Mouse (Mus musculus) G1E-ER4 (cell line): ENCODE results near the gene Gm10638. TPM values are rescaled to one million over a fixed set of nuclear protein-coding genes. Genes with fewer than 3 reads are reported as not detected.

Experiments
- GATA1 ChIP-seq: IDR thresholded peaks from one replicate; pipeline ENCODE4 v1.8.0; 2012; ENCODE audit warnings: low read length, inconsistent platforms
- polyA plus RNA-seq: library from polyadenylated mRNA; stranded (reverse); fragments of >175 nt; gene quantifications from 2 replicates; pipeline ENCODE4 v1.2.3, GENCODE M21; 2012

The Gm10638 gene
- polyA plus RNA-seq, 1 experiment: 0.82 TPM

DNA sequence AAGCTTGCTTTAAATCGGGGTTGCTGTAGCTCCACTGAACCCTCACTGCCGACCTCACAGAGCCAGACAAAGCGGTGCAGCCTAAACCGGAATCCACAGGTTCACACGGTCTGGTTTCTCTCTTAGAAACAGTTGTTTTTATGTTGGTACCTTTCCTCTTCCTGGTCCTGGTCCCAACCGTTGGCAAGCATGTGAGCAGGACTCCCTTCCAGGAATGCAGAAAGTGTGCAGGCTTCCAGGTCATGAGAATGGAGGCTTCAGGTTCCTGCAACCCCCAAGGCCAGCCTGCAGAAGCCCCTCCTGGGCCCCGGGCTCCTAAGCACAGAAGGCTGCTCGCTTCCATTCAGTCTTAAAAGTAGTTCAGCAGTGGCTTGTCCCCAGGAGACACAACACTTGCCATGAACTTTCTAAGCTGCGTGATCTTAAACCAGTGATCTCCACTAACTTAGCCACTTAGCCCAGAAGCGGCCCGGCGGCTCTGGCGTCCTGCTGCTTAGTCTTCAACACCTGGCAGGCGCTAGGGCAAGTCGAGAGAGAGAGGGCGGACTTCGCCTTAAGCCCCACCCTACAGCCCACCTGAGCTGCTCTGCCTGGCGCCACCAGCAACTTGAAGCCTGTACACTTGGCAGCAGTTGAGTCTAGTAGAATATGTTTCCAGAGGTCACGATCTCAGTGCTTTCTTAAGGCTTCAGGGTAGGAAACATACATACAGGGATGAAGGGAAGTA is 17.1 kb upstream of the Gm10638 start:
- TF ChIP-seq GATA1: no peak

DNA sequence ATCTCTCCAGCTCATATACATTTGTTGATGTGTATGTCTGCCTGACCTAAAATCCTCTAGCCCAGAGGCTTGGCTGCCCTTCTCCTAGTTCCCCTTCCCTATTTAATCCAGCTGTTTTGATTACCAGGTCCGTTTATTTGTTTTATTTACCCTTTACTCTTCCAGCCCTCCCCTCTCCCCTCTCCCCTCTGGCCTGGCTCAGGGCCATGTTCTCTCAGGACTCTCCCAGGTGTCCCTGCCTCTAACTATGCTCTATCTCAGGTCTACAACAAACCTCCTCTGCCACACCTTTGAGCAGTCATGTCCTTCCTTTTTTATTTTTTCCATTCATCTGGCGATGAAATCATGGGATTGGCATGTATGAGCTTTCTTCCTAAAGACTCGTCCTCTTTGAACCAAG is 15.2 kb upstream of the Gm10638 start:
- TF ChIP-seq GATA1: no peak

DNA sequence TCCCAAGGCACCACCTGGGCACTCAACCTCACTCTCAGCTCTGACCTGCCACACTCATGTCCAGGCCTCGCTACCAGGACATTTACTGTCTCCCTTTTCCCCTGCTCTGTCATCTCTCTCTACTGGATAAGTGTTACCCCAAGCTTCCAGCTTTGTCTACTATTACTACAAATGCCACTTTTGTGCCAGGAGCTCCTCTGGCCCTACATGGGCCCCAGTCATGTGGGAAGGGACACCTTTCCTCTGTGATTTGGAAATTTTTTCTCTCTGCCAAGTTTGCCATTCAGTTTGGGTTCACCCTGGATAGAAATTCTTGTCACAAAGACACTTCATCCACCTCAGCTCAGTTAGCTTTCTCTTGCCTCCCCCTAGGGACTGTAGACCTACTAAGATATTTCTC is 14.6 kb upstream of the Gm10638 start:
- TF ChIP-seq GATA1: no peak

DNA sequence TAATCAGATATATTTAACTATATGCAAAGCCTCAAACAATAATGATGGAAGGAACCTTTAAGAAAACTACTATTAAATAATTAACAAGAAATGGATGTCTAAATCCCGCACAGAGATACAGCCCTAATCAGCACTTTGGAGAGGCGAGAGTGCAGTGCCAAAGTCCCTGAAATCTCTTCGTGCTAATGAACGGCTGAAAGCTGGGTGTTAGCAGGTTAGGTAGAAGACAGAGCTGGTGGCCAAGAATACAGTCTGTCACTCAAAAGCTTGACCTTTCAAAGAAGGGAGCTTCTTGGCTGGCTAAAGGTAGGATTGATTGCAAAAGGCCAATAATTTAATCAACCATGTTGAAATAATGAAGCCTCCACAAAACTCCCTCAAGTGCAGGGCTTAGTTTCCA is 11.3 kb upstream of the Gm10638 start:
- TF ChIP-seq GATA1: no peak

DNA sequence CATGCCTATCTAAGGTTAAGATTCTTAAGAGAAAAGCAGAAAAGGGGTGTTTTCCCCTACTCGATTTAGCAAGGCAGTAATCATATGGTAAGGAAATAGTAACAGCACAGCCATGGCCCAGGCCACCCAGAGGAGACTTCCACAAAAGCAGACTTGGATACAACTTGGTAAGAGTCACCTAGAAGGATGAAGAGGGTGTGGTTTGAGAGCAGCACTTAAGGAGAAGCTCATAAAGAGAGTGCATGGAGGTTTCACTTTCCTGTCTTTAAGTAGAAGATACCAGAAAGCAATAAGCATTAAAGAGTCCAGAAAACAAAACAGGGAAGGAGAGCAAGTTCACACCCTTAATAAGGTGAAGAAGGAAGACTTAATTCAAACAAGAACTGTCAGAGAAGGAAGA is 10.5 kb upstream of the Gm10638 start:
- TF ChIP-seq GATA1: no peak

DNA sequence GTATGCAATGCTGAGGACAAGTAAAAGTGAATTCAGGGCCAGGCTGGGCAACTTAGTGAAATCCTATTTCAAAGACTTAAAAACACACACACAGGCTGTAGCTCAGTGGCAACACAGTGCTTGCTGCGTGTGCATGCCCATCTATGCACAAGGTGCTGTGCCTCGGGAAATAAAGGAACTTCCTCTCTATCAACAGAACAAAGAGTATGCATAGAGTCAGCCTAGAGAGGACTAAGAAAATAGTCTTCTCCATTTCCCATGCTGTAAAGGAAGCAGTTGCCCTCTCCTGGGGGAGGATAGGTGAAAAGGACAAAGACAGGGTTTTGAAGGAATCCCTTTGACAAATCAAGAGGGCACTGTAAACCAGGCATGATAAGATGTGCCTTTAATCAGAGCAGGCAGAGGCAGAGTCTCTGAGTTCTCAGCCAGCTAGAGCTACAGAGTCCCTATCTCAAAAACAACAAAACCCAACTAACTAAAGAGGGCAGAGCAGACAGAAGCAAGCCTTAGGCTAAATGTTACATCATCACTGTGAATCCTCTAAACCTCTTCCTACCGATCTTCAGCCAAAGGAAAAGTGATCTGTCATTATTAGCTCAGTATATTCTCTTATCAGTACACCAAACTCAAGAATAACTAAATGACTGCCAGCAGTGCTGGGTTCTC is 9.9 kb upstream of the Gm10638 start:
- TF ChIP-seq GATA1: no peak

DNA sequence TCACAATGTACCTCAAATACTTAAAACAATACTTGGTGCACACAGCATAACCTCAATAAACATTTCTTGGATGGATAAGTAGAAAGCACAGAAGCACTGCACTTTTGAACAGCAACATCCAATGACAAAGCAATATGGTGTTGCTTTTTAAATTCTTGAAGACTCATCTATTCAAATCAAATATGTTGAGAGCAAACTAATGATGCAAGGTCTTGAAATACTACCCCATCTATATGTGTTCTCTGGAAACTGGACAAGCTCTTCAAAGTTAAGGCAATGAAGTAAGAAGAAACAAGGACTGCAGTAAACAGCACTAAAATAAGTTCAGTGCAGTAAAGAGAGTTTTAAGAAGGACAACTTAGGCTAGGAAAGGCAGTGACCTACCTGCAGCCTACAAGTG is 4.6 kb upstream of the Gm10638 start:
- TF ChIP-seq GATA1: no peak

DNA sequence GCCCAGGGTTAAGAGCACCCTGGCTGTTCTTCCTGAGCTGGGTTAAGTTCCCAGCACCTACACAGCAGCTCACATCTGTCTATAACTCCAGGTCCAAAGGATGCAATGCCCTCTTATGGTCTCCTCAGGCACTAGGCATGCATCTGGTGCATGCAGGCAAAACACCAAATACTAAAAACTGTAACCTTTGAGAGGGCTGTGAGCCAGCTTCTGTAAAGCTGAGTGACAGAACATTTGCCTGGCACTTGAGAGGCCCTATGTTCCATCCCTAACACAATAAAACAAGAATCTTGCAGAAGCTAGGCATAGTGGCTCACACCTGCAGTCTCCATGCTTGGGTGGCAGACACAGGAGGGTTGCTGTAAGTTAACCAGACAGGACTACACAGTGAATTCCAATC is 3.9 kb upstream of the Gm10638 start:
- no peak for TF ChIP-seq GATA1

DNA sequence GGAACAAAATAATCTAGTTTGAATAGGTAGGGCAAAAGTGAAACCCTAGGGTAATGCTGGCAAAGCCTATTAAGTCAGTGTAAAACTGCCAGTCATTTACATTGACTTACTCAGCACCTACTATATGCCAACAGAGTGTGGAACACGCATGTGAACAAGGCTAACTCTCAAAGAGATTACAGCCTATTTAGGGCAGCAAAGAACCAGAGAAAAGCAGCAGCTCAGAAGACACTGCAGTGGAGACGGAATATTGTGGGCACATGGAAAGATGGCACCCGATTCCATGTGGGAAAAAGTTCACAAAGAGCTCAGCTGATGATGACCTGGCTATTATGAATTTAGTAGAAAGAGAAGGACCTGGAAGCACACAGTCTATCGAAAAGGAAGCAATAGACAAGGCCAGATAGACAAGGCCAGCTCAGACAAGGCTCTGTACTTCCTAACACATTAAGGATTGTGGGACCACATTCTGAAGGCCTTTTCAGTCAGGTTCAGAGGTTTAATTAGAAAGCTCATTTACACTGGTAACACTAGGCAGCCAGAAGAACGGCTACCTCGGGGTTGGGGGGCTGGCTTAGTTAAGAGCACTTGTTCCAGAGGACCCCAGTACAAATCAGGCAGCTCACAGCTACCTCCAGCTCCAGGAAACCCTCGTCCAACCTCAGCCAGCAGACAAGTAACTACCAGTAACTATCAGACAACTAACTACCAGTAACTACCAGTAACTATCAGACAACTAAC is 2.7 kb upstream of the Gm10638 start:
- no peak for TF ChIP-seq GATA1

DNA sequence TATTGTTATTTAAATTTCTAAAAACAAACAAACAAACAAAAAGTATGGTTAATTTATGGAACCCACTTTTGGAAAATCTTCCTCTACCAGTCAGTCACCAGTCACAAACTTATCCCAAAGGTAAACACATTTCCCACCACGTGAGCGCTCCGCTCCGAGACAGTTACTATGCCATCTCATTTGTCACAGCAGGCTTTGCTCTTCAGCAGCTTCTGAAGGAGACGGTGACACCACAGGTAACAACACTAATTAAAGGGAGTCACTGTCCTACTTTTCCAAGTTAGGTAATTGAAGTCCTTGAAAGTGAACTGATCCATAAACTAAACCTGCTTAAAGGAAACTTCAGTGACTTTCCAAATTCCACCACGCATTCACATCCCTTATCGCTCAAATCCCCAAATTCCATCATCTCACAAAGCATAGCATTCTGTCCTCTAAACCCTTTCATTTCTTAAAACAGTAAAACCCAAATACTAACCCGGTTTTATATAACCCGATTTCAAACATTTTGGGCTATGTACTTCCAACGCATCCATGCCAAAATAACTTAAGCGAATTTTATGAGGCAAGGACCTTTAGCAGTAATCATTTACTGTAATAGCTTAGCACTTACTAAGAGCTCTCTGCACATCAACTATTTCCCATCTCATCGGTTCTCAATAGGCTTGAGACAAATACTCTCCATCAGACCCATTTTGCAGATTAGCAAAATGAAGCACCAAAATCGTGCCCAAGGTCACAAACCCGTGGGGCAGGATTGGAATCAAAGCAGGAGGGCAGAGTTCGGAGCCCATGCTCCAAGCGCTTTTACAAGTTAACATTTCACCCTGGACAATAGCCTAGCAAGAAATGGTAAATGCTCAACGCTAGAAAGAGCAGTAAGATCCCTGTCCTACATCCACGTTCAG is 932 bp upstream of the Gm10638 start:
- TF ChIP-seq GATA1: no peak

DNA sequence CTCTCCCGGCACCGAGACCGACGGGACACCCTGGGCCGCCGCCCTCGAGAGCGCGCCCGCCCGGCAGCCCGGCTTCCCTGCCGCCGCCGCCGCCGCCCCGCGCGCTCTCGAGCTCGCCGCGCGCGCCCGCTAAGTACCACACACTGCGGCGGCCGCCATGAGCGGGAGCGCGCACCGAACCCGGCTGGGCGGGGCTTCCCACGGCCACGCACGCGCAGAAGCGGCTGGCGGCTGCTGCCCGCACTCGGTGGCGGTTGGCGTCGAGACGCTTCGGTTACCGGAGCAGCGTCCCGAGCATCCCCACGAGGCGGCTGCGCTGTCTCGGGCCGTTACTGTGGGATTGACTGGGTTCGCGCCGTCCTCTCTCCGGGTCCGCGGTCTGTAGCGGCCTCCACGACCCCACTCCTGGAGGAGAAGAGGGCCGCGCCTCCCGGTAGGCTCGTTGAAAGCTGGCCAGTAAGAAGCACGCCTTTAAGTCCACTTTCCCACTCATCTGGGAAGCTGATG is 489 bp downstream of the Gm10638 start:
- TF ChIP-seq GATA1: no peak

DNA sequence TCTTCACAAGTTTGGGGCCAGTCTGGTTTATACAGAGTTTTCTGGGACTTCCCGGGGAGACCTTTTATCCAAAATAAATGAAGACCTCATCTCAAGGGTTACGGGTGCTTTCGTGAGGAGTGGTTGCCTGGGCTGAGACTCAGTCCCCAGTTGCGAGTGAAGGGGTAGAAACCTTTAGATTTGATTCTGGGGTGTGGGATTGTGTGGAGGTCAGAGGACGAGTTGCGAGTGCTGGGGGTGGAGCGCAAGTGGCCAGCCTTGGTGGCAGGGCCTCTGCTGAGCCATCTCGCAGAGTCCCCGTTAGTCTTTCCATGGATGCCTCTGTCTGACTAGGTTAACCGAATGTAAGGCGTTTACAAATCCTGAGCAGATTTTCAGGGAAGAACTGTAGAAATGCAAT is 1.0 kb downstream of the Gm10638 start:
- TF ChIP-seq GATA1: no peak

DNA sequence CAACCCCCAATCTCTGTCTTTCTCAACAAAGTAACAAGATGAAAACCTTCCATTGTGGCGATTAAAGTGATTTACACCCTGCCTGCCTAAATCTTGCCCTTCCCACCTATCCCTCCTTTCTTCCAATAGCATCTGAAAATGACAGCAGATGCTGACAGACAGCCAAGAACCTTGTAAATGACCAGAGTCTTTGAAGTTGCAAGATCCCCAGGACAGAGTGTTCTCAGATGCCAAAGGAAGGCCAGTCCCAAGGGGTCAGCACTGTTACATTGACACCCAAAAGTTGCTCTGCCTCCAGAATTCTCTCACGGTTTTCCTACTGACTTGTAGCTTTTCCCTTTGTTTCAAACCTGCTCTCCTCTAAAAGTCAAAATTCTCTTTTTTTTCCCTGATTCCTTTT is 4.3 kb downstream of the Gm10638 start:
- no peak for TF ChIP-seq GATA1

DNA sequence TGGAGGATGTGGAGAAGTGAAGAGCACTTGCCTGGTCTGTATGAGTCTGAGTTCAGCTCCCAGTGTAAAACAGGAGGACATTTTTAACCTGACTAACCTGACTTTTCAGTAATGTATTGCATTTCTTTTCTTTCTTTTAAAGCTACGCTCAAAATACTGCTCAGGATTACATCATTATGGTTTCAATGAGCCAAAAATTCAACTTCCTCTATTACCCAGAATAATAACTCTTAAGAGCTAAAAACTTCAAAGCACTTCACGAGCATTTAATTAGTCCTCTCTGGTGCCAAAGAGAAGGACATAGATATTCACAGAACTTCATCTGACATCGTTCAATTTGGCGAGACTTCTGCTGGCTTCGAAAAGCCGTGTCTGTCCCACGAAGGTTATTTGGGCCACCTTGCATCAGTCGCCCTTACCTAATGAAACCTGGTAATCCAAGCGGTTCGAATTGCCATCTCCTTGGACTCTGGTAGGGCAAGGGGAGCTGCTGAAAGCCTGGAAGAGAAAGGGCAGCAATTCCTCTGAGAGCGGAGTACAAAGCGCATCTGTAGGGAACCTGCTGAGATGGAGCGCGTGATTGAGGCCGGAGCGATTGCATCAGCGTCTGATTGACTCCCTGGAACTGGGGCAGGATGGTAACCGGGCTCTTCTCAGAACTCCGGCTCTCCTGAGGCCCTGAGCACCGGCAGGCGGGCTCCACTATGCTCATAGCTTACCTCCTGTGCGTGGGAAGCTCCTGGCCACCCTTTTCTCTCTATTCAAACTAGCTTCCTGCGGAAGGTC is 11.6 kb downstream of the Gm10638 start:
- TF ChIP-seq GATA1: no peak

DNA sequence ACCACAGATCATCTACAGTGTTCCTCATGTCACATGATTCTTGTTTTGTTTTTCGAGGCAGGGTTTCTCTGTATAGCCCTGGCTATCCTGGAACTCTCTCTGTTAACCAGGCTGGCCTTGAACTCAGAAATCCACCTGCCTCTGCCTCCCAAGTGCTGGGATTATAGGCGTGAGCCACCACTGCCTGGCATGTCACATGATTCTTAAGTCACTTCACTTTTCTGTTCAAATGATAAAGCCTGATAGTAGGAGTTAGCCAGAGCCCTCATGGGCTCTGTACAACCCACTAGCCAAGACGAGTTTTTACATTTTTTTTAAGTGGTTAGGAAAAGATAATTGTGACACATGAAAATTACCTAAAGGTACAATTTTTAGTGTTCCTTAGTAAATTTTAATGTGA is 13.2 kb downstream of the Gm10638 start:
- TF ChIP-seq GATA1: no peak
